Comparison of ENCODE assay signal across 23 mouse cellular contexts in the genomic region with DNA sequence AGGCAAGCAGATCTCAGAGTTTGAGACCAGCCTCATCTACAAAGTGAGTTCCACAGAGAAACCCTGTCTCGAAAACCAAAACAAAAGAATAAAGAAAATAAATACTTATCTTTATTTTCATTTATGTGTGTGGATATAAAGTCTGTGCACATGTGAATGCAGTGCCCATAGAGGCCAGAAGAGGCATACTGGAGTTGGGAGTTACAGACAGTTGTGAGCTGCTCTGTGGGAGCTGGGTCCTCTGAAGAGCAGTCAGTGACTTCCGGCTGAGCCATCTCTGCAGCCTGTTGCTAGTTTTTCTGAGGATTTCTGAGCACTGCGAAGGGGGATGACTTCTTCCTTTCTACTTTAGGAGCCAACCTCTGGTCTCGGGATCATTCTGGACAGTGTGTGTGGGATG. TPM values are rescaled to one million over a fixed set of nuclear protein-coding genes. Genes with fewer than 3 reads are reported as not detected.
A peak's percentile ranks its signal among the peaks of the same experiment; 100 is the strongest.
DNase-seq lines count a peak whose midpoint lies in the region; ATAC-seq and TF ChIP-seq lines count a peak whose summit lies in the region.
"Had no signal": no experiment of that assay in that cellular context is flagged by ENCODE, and none has a peak within 500 bp of the region (broad histone marks: within the 10 kb centered on the region; RNA-seq: fewer than 3 reads in every experiment).

No protein-coding gene starts in this region.

- TF ChIP-seq EP300 in stomach, postnatal 0 days (optimal IDR thresholded peaks at IDR 0.05): no peak

- peaks cover 85% of the 10 kb centered on the region for H3K36me3 ChIP-seq in intestine, postnatal 0 days (ENCODE audit: control insufficient read depth, insufficient read depth)
- peaks cover 16% of the 10 kb centered on the region for H3K36me3 ChIP-seq in intestine, embryonic 16.5 days (ENCODE audit: control insufficient read depth, insufficient read depth, low read length)
- H3K36me3 ChIP-seq in stomach, postnatal 0 days (ENCODE audit: control insufficient read depth, insufficient read depth, low read length): peaks cover 26% of the 10 kb centered on the region

- ATAC-seq in intestine, postnatal 0 days: no peak
- ATAC-seq in intestine, embryonic 16.5 days: no peak
- no peak for ATAC-seq in stomach, postnatal 0 days (ENCODE audit: low FRiP score, low TSS enrichment)
- ATAC-seq: inflammation-experienced regulatory T-cells, adult 6 months had no signal

- no peaks in the 10 kb centered on the region for H3K27me3 ChIP-seq in intestine, postnatal 0 days (replicated peaks; ENCODE audit: control insufficient read depth, insufficient read depth, low read length)
- no peaks in the 10 kb centered on the region for H3K27me3 ChIP-seq in intestine, embryonic 16.5 days (replicated peaks; ENCODE audit: control insufficient read depth, insufficient read depth, low read length)
- no peaks in the 10 kb centered on the region for H3K27me3 ChIP-seq in stomach, postnatal 0 days (ENCODE audit: control insufficient read depth, insufficient read depth, low read length)
- H3K27me3 ChIP-seq: heart, embryonic 12.5 days; midbrain, embryonic 12.5 days had no signal

- intact Hi-C loops in left cerebral cortex, postnatal 25 days (cut with DNase I): no loop called here

- TF ChIP-seq CTCF in intestine, postnatal 0 days (IDR thresholded peaks at IDR 0.05; ENCODE audit: low read depth): 0 out of 2 replicates have a peak, but pooled peaks have one; percentile 23
- TF ChIP-seq CTCF in stomach, postnatal 0 days (IDR thresholded peaks at IDR 0.05; ENCODE audit: low read depth): peak; percentile 37

- no peak overlapping the region for H3K9ac ChIP-seq in intestine, postnatal 0 days (ENCODE audit: low read depth, low read length)
- no peak overlapping the region for H3K9ac ChIP-seq in intestine, embryonic 16.5 days (ENCODE audit: low read depth, low read length)
- H3K9ac ChIP-seq in stomach, postnatal 0 days (ENCODE audit: low read length): no peak overlapping the region
- H3K9ac ChIP-seq: heart, embryonic 12.5 days; midbrain, embryonic 12.5 days had no signal

- no peaks in the 10 kb centered on the region for H3K9me3 ChIP-seq in intestine, postnatal 0 days (ENCODE audit: control insufficient read depth)
- H3K9me3 ChIP-seq in intestine, embryonic 16.5 days (ENCODE audit: control insufficient read depth, low read length): no peaks in the 10 kb centered on the region
- no peaks in the 10 kb centered on the region for H3K9me3 ChIP-seq in stomach, postnatal 0 days (ENCODE audit: control insufficient read depth, low read length)
- H3K9me3 ChIP-seq: heart, embryonic 12.5 days; midbrain, embryonic 12.5 days had no signal

- DNase-seq in retina, embryonic 14.5 days (ENCODE audit: low spot score): peak; percentile 3
- DNase-seq in retina, postnatal 1 day: no peak
- DNase-seq in NIH3T3 (ENCODE audit: low read depth): peak; percentile 27
- no peak for DNase-seq in stomach, postnatal 0 days (ENCODE audit: low spot score)
- DNase-seq in left cerebral cortex, postnatal 25 days (ENCODE audit: low spot score in 2 of 2): no peak
- DNase-seq in cerebellum, postnatal 36 days: no peak
- DNase-seq: adrenal gland, adult 8-10 months; cerebellum, adult 9-11 months; heart, postnatal 4 days; kidney, postnatal 10 days; layer of hippocampus, adult 9-11 months; liver; lung, postnatal 10 days; thymus, adult 2 months had no signal

- WGBS in intestine, postnatal 0 days: 92% methylated on average over 4 of the region's 4 CpGs
- 96% methylated on average over 4 of the region's 4 CpGs for WGBS in intestine, embryonic 16.5 days
- WGBS in stomach, postnatal 0 days: 95% methylated on average over 4 of the region's 4 CpGs

- no peak overlapping the region for H3K27ac ChIP-seq in intestine, postnatal 0 days (ENCODE audit: low read depth, low read length)
- H3K27ac ChIP-seq in intestine, embryonic 16.5 days (ENCODE audit: low read length): no peak overlapping the region
- no peak overlapping the region for H3K27ac ChIP-seq in stomach, postnatal 0 days (replicated peaks)
- H3K27ac ChIP-seq: midbrain, embryonic 12.5 days had no signal

- no peak overlapping the region for H3K4me3 ChIP-seq in intestine, postnatal 0 days (ENCODE audit: low read depth, low read length)
- no peak overlapping the region for H3K4me3 ChIP-seq in intestine, embryonic 16.5 days (ENCODE audit: low read length)
- H3K4me3 ChIP-seq in stomach, postnatal 0 days (ENCODE audit: low read depth, low read length): no peak overlapping the region
- H3K4me3 ChIP-seq: heart, embryonic 12.5 days; midbrain, embryonic 12.5 days had no signal

- no peaks in the 10 kb centered on the region for H3K4me1 ChIP-seq in intestine, postnatal 0 days (replicated peaks; ENCODE audit: control insufficient read depth, insufficient read depth, low read length)
- H3K4me1 ChIP-seq in intestine, embryonic 16.5 days (ENCODE audit: control insufficient read depth, insufficient read depth, low read length): no peaks in the 10 kb centered on the region
- no peaks in the 10 kb centered on the region for H3K4me1 ChIP-seq in stomach, postnatal 0 days (replicated peaks; ENCODE audit: control insufficient read depth, insufficient read depth)
- H3K4me1 ChIP-seq: heart, embryonic 12.5 days; midbrain, embryonic 12.5 days had no signal

- no peak overlapping the region for H3K4me2 ChIP-seq in intestine, postnatal 0 days (replicated peaks; ENCODE audit: low read depth)
- H3K4me2 ChIP-seq in intestine, embryonic 16.5 days (ENCODE audit: low read depth, low read length): no peak overlapping the region
- H3K4me2 ChIP-seq in stomach, postnatal 0 days (replicated peaks; ENCODE audit: low read depth): no peak overlapping the region
- H3K4me2 ChIP-seq: heart, embryonic 12.5 days; midbrain, embryonic 12.5 days had no signal

RNA-seq across cellular contexts. Expression of a gene that starts 29.9 kb away (rescaled TPM):
- polyA plus RNA-seq in intestine, postnatal 0 days (2015; fragmentation: Nextera tagmentation; extraction: Ambion mirVana): 7.1 and 9.1 TPM in 2 replicates
- polyA plus RNA-seq in intestine, embryonic 16.5 days (2015; fragmentation: Nextera tagmentation; extraction: Ambion mirVana): 23.6 and 26.6 TPM in 2 replicates
- 8.5 and 9.9 TPM in 2 replicates for polyA plus RNA-seq in stomach, postnatal 0 days (2015; fragmentation: Nextera tagmentation; extraction: Ambion mirVana)
- 10 to 100 TPM; 21.6 to 22.6 TPM for total RNA-seq in left cerebral cortex, postnatal 25 days (2021)

RNA-seq across cellular contexts. Expression of a gene that starts 30.0 kb away (rescaled TPM):
- 23.7 and 24.7 TPM in 2 replicates for polyA plus RNA-seq in intestine, postnatal 0 days (2015; fragmentation: Nextera tagmentation; extraction: Ambion mirVana)
- polyA plus RNA-seq in intestine, embryonic 16.5 days (2015; fragmentation: Nextera tagmentation; extraction: Ambion mirVana): 38.3 and 41.2 TPM in 2 replicates
- polyA plus RNA-seq in stomach, postnatal 0 days (2015; fragmentation: Nextera tagmentation; extraction: Ambion mirVana): 21.1 and 21.9 TPM in 2 replicates
- total RNA-seq in left cerebral cortex, postnatal 25 days (2021): 10 to 100 TPM; 23.7 to 26.3 TPM

RNA-seq across cellular contexts. Expression of a gene that starts 35.3 kb away (rescaled TPM):
- not detected in 2 replicates for polyA plus RNA-seq in intestine, postnatal 0 days (2015; fragmentation: Nextera tagmentation; extraction: Ambion mirVana)
- polyA plus RNA-seq in intestine, embryonic 16.5 days (2015; fragmentation: Nextera tagmentation; extraction: Ambion mirVana): not detected in 2 replicates
- not detected in 2 replicates for polyA plus RNA-seq in stomach, postnatal 0 days (2015; fragmentation: Nextera tagmentation; extraction: Ambion mirVana)
- total RNA-seq in left cerebral cortex, postnatal 25 days (2021): 1 to 10 TPM in 1 of 2 experiments, not detected in 1; 1.3 TPM
- total RNA-seq: adrenal gland, adult 8-10 months; gastrocnemius, postnatal 4 days; left cerebral cortex, postnatal 10 days had no signal
- polyA plus RNA-seq: embryonic facial prominence, embryonic 11.5 days; frontal cortex, adult 2 months; heart, embryonic 12.5 days; midbrain, embryonic 12.5 days; thymus, adult 2 months had no signal

RNA-seq across cellular contexts. Expression of a gene that starts 43.0 kb away (rescaled TPM):
- 38.1 TPM in 2 replicates for polyA plus RNA-seq in intestine, postnatal 0 days (2015; fragmentation: Nextera tagmentation; extraction: Ambion mirVana)
- polyA plus RNA-seq in intestine, embryonic 16.5 days (2015; fragmentation: Nextera tagmentation; extraction: Ambion mirVana): 68.6 and 71.4 TPM in 2 replicates
- 84.9 and 102 TPM in 2 replicates for polyA plus RNA-seq in stomach, postnatal 0 days (2015; fragmentation: Nextera tagmentation; extraction: Ambion mirVana)
- 100 to 1,000 TPM; 277 to 301 TPM for total RNA-seq in left cerebral cortex, postnatal 25 days (2021)

RNA-seq across cellular contexts. Expression of a gene that starts 47.9 kb away (rescaled TPM):
- polyA plus RNA-seq in intestine, postnatal 0 days (2015; fragmentation: Nextera tagmentation; extraction: Ambion mirVana): 12.6 TPM in 2 replicates
- 23.1 and 24.7 TPM in 2 replicates for polyA plus RNA-seq in intestine, embryonic 16.5 days (2015; fragmentation: Nextera tagmentation; extraction: Ambion mirVana)
- 16.8 and 17.8 TPM in 2 replicates for polyA plus RNA-seq in stomach, postnatal 0 days (2015; fragmentation: Nextera tagmentation; extraction: Ambion mirVana)
- 100 to 1,000 TPM; 120 to 124 TPM for total RNA-seq in left cerebral cortex, postnatal 25 days (2021)

Comparison
In these comparisons a context has a peak if more than half of its experiments do, and no peak if none do; other contexts are left out.
1. DNase-seq: peak in retina, embryonic 14.5 days (single experiment) and NIH3T3 (single experiment); none in retina, postnatal 1 day (single experiment), stomach, postnatal 0 days (single experiment), left cerebral cortex, postnatal 25 days (0 of 2) and cerebellum, postnatal 36 days (0 of 2).